Mouse (Mus musculus) cerebellum, adult 2 months (tissue): Measurements from ENCODE around the gene Ssc5d.

Experiments used
- CTCF ChIP-seq: fragments of 200-500 bp; IDR thresholded peaks from 2 replicates; pipeline ENCODE4 v1.5.1; 2011; ENCODE audit warnings: low read depth, mild to moderate bottlenecking, control low read depth, low read length, moderate library complexity, borderline replicate concordance; ENCODE audit not compliant: insufficient read depth
- POLR2A ChIP-seq: fragments of 200-500 bp; IDR thresholded peaks from 2 replicates; pipeline ENCODE4 v1.6.1; 2011; ENCODE audit warnings: low read length, control low read depth, borderline replicate concordance; ENCODE audit not compliant: insufficient read depth

- TF ChIP-seq POLR2A (no peak), CTCF (no peak)
Observed at GRCm38 (mm10) chr7:4917494-4917893, 8.1 kb upstream of the Ssc5d start.
